Mouse (Mus musculus) thymus, adult 18-20 months (tissue): ENCODE results near the gene Efnb2.

Experiments used
- DNase-seq, 2 experiments: peaks; one replicate each; pipeline ENCODE4 v3.0.0; 2022; ENCODE audit warnings: mixed read lengths in 2 of 2

The Efnb2 gene

GRCm38 (mm10) chr8:8661103-8661758 lies at the start of gene Efnb2:
Gene Efnb2 (minus strand): TSS chr8:8661242.
- DNase-seq, result peak; percentile 88 to 92

- DNase-seq, result no peak
These were observed 43.8 kb upstream of the Efnb2 start for GRCm38 (mm10) chr8:8704813-8705212.

GRCm38 (mm10) chr8:8703668-8704067 lies 42.6 kb upstream of the Efnb2 start:
- DNase-seq, result no peak

GRCm38 (mm10) chr8:8700821-8701220 lies 39.8 kb upstream of the Efnb2 start:
- DNase-seq, result no peak

GRCm38 (mm10) chr8:8700229-8700628 lies 39.2 kb upstream of the Efnb2 start:
- DNase-seq, result no peak

GRCm38 (mm10) chr8:8690146-8691092 lies 29.4 kb upstream of the Efnb2 start, which contains the start of gene Arglu1:
Gene Arglu1 (minus strand): TSS chr8:8690521.
- peak; percentile 88 to 90 for DNase-seq

- peak; percentile 53 to 56 for DNase-seq
These were observed 28.6 kb upstream of the Efnb2 start for GRCm38 (mm10) chr8:8689454-8690145.

GRCm38 (mm10) chr8:8688823-8689453 lies 27.9 kb upstream of the Efnb2 start:
- DNase-seq, result no peak

- no peak for DNase-seq
These were observed 24.5 kb upstream of the Efnb2 start for GRCm38 (mm10) chr8:8685517-8685916.

- no peak for DNase-seq
These were observed 21.7 kb upstream of the Efnb2 start for GRCm38 (mm10) chr8:8682697-8683096.

GRCm38 (mm10) chr8:8678236-8678635 lies 17.2 kb upstream of the Efnb2 start:
- DNase-seq, result no peak

- no peak for DNase-seq
These were observed 13.8 kb upstream of the Efnb2 start for GRCm38 (mm10) chr8:8674864-8675263.

- DNase-seq, result peak; percentile 58 to 63
These were observed 707 bp upstream of the Efnb2 start for GRCm38 (mm10) chr8:8661759-8662138.

- peak in 1 of 2 experiments; percentile 10 for DNase-seq
These were observed 539 bp downstream of the Efnb2 start for GRCm38 (mm10) chr8:8660307-8661098.

- peak in 1 of 2 experiments; percentile 3 for DNase-seq
These were observed 1.3 kb downstream of the Efnb2 start for GRCm38 (mm10) chr8:8659503-8660306.

- peak; percentile 13 to 15 for DNase-seq
These were observed 2.4 kb downstream of the Efnb2 start for GRCm38 (mm10) chr8:8658426-8659224.

GRCm38 (mm10) chr8:8657692-8658355 lies 3.2 kb downstream of the Efnb2 start:
- no peak for DNase-seq

GRCm38 (mm10) chr8:8656578-8657441 lies 4.2 kb downstream of the Efnb2 start:
- DNase-seq, result no peak
